Mouse (Mus musculus) stomach, embryonic 14.5 days (tissue): ENCODE measurements around the gene Dixdc1. TPM values are rescaled to one million over a fixed set of nuclear protein-coding genes. Genes with fewer than 3 reads are reported as not detected.

Experiments used
- ATAC-seq: fragments of 200-750 bp; cut with Nextera tagmentation; 2 replicates; pipeline ENCODE4 v1.8.0; 2017; ENCODE audit warnings: low read depth, moderate TSS enrichment; ENCODE audit not compliant: insufficient number of reproducible peaks, insufficient read depth, low FRiP score
- H3K27ac ChIP-seq: fragments of 300-500 bp; sonication (generic); 2 replicates; pipeline ENCODE4 v1.5.1; 2014; ENCODE audit warnings: mild to moderate bottlenecking, low read length, moderate library complexity, mixed read lengths
- H3K27me3 ChIP-seq: fragments of 300-500 bp; sonication (generic); 2 replicates; pipeline ENCODE4 v1.6.1; 2014; ENCODE audit warnings: low read length, control low read depth, mixed read lengths; ENCODE audit not compliant: control insufficient read depth, insufficient read depth
- H3K36me3 ChIP-seq: fragments of 300-500 bp; sonication (generic); 2 replicates; pipeline ENCODE4 v1.6.1; 2014; ENCODE audit warnings: mild to moderate bottlenecking, control low read depth, low read length, moderate library complexity, mixed read lengths; ENCODE audit not compliant: control insufficient read depth, insufficient read depth
- H3K4me1 ChIP-seq: fragments of 300-500 bp; sonication (generic); 2 replicates; pipeline ENCODE4 v1.6.1; 2014; ENCODE audit warnings: low read length, control low read depth, mixed read lengths; ENCODE audit not compliant: control insufficient read depth, insufficient read depth
- H3K4me2 ChIP-seq: fragments of 300-500 bp; sonication (generic); replicated peaks from 2 replicates; pipeline ENCODE4 v1.6.1; 2014; ENCODE audit warnings: low read depth, low read length, control low read depth
- H3K4me3 ChIP-seq: fragments of 300-500 bp; sonication (generic); 2 replicates; pipeline ENCODE4 v1.5.1; 2014; ENCODE audit warnings: low read depth, low read length, control low read depth
- H3K9ac ChIP-seq: fragments of 300-500 bp; sonication (generic); replicated peaks from 2 replicates; pipeline ENCODE4 v1.6.1; 2014; ENCODE audit warnings: low read depth, mild to moderate bottlenecking, control low read depth, low read length, moderate library complexity, mixed read lengths
- H3K9me3 ChIP-seq: fragments of 300-500 bp; sonication (generic); 2 replicates; pipeline ENCODE4 v1.6.1; 2016; ENCODE audit warnings: low read depth, low read length, control low read depth; ENCODE audit not compliant: control insufficient read depth
- WGBS: fragments of 180-500 bp; shearing (Covaris S2); extraction: QIAGEN DNeasy Blood & Tissue Kit; methylation state at CpG from one replicate; pipeline ENCODE4 v1.1.7; 2014; 5-methylcytosine and 5-hydroxymethylcytosine counted together
- polyA plus RNA-seq: library from polyadenylated mRNA; unstranded; fragments of >200 nt; fragmentation: Nextera tagmentation; extraction: Ambion mirVana; gene quantifications from 2 replicates; pipeline ENCODE4 v1.2.1, GENCODE M21; 2014

Gene Dixdc1
- polyA plus RNA-seq, 1 experiment from 2014 or later = 12.7 TPM

DNA sequence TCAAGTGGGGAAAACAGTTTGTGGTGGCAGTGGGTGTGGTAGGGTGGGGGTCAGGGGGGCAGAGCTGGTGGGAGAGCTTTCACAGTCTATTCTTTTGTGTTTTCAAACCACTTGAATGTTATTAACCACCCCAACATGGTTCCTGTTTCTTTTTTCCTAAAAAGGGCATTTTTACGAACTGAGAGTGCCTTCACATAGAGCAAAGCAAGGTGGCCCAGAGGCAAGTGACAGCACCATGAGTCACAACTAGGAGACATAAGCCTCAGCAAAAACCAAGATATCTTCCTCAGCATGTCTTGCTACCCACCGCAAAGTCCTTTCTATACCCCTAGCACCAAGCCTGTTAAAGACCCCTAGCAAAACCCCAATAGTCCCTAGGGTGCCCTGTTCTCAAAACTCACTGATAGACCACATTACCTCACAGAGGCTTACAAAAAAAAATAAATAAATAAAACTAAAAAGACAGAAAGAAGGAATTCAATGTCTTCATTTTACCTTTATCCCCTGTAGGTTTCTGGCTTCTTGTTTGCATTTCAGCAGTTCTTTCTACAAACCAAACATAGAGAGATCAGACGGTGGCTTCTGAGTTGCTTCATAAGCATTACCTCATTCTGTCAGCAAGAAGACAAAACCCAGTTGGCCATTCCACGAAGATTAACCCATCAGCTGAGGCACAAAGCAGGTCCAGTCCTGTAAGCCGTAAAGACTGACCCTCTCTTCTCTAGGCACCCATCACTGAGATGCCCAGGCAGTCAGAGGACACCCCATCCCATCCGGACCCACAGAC, 52.3 kb downstream of the Dixdc1 start:
- no peak overlapping the region for H3K4me2 ChIP-seq
- no peaks in the 10 kb centered on the region for H3K9me3 ChIP-seq
- H3K9ac ChIP-seq = no peak overlapping the region
- ATAC-seq = no peak
- no peaks in the 10 kb centered on the region for H3K4me1 ChIP-seq
- H3K27ac ChIP-seq = no peak overlapping the region
- H3K36me3 ChIP-seq = no peaks in the 10 kb centered on the region; the same call in none of the 2 replicates
- no peaks in the 10 kb centered on the region for H3K27me3 ChIP-seq
- WGBS = 66% methylated on average over 6 of the region's 6 CpGs
- no peak overlapping the region for H3K4me3 ChIP-seq

DNA sequence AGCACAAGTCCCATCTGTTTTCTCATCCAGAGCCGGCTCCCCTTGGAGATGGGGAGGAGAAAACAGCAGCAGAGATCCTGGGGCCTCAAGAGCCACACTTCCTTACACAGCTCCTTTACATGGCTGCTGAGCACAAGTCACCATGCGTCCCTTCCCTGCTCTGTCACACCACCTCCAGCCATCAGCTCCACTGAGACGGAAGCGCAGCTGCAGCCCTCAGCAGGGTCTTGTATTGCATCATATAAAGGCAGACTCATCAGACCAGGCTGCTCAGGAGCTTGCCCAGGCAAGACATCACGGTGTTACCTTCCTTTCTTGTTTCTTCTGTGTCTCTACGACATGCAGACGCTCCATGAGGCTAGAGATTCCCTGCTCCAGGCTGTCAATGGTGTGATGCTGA, 57.6 kb downstream of the Dixdc1 start:
- H3K27me3 ChIP-seq = no peaks in the 10 kb centered on the region
- no peak overlapping the region for H3K4me3 ChIP-seq
- H3K4me2 ChIP-seq = no peak overlapping the region
- no peak overlapping the region for H3K9ac ChIP-seq
- no peak overlapping the region for H3K27ac ChIP-seq
- no peaks in the 10 kb centered on the region for H3K4me1 ChIP-seq
- no peak for ATAC-seq
- peaks cover 4% of the 10 kb centered on the region for H3K36me3 ChIP-seq
- H3K9me3 ChIP-seq = no peaks in the 10 kb centered on the region
- WGBS = 71% methylated on average over 7 of the region's 7 CpGs

DNA sequence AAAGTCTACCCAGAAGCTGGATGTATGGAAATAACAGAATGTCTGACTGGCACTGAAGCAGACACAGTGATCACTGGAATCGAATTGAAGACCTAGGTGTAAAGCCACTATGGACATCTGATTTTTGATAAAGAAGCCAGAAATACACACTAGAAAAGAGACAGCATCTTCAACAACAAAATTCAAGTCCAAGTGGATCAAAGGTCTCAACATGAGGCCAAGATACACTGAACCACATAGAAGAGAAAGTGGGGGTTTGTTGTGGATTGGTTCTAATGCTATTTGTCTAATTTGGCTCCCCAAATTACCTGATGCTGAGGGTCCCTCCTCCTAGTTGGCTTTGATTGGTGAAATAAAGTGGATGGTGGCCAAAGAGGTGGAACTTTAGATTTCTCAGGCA, 59.9 kb downstream of the Dixdc1 start:
- H3K9ac ChIP-seq = no peak overlapping the region
- no peak for ATAC-seq
- H3K4me3 ChIP-seq = no peak overlapping the region
- no peaks in the 10 kb centered on the region for H3K4me1 ChIP-seq
- peaks cover 4% of the 10 kb centered on the region for H3K36me3 ChIP-seq
- no peak overlapping the region for H3K4me2 ChIP-seq
- H3K27ac ChIP-seq = no peak overlapping the region
- no peaks in the 10 kb centered on the region for H3K9me3 ChIP-seq
- H3K27me3 ChIP-seq = no peaks in the 10 kb centered on the region
- WGBS = 88% methylated on average over 1 of the region's 1 CpGs

DNA sequence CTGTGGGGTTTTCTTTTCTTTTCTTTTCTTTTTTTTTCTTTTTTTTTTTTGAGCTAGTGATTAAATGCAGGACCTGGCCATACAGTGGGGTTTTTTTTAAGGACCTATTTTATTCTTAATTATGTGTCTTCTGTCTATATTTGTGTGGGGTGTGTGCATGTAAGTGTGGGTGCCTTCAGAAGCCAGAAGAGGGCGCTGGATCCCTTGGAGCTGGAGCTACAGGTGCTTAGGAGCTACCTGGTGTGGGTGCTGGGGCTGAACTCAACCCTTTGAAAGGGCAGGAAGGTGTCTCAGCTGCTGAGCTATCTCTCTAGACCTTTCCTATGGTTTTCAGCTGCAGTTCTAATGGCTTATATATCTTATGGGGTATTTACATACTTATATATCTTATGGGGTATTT, 64.5 kb downstream of the Dixdc1 start:
- Histone ChIP-seq H3K9me3 (no peaks in the 10 kb centered on the region), H3K36me3 (no peaks in the 10 kb centered on the region), H3K27me3 (no peaks in the 10 kb centered on the region), H3K4me3 (no peak overlapping the region), H3K4me2 (no peak overlapping the region), H3K9ac (no peak overlapping the region), H3K27ac (no peak overlapping the region), H3K4me1 (no peaks in the 10 kb centered on the region)
- ATAC-seq = no peak
- 28% methylated on average over 1 of the region's 1 CpGs for WGBS

DNA sequence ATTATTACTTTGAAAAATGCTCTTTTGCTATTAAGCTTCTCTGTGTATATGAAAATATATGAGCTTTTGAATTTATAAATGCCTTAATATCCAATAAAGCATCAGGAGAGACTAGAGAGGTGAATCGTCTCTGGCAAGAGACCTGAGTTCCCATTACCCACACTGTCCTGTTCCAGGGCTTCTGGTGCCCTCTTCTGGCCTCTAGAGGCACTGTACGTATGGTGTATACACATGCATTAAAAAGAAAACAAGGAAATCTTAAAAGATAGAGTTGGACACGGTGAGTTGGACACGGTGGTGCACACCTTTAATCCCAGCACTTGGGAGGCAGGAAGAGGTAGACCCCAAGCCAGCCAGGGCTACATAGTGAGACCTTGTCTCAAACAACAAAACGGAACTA, 68.6 kb downstream of the Dixdc1 start:
- H3K4me3 ChIP-seq = no peak overlapping the region
- H3K27ac ChIP-seq = no peak overlapping the region
- no peaks in the 10 kb centered on the region; the same call in 1 of the 2 replicates for H3K36me3 ChIP-seq
- H3K4me1 ChIP-seq = no peaks in the 10 kb centered on the region
- no peak for ATAC-seq
- no peak overlapping the region for H3K9ac ChIP-seq
- no peaks in the 10 kb centered on the region for H3K9me3 ChIP-seq
- 33% methylated on average over 5 of the region's 5 CpGs for WGBS
- H3K27me3 ChIP-seq = no peaks in the 10 kb centered on the region
- no peak overlapping the region for H3K4me2 ChIP-seq

DNA sequence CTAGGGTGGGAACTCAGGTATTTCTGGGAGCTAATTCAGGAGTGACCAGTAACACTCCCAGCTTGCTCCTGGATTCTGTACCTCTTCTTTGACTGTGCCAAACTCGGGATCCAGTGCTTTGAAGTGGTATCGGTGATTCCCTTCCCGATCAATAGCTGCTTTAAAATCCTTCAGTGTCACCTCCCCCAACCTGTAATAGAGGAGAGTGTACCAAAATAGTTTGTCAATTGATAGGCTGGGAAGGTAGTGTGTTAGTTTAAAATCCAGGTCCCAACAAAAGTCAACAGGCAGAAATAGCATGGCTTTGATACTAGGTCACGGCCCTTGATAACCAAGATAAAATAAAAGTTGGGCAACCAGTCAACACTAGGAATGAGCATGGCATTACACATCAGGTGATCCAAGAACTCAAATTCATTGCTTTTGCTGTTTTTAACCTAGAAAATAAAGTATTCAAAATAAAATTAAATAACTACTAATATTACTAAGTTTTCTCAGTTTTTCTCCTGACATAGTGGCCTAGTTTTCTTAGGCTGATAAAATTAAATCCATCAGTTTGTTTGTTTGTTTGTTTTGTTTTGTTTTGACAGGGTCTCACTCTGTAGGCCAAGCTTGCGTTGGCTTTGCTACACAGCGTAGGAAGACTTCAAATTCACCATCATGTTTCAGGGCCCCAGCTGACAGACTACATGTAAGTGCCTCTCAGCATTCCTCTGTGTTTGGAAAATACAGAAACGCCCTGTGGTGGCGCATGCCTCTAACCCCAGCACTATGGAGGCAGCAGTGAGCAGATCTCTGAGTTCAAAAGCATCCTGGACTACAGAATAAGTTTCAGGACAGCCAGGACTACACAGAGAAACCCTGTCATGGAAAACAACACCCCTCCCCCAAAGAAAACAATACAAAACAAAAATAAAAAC, 71.5 kb downstream of the Dixdc1 start:
- H3K36me3 ChIP-seq = no peaks in the 10 kb centered on the region; the same call in 1 of the 2 replicates
- H3K4me2 ChIP-seq = no peak overlapping the region
- no peaks in the 10 kb centered on the region for H3K27me3 ChIP-seq
- H3K9ac ChIP-seq = no peak overlapping the region
- H3K4me1 ChIP-seq = no peaks in the 10 kb centered on the region
- no peak for ATAC-seq
- no peak overlapping the region for H3K4me3 ChIP-seq
- no peaks in the 10 kb centered on the region for H3K9me3 ChIP-seq
- 76% methylated on average over 8 of the region's 8 CpGs for WGBS
- no peak overlapping the region for H3K27ac ChIP-seq

DNA sequence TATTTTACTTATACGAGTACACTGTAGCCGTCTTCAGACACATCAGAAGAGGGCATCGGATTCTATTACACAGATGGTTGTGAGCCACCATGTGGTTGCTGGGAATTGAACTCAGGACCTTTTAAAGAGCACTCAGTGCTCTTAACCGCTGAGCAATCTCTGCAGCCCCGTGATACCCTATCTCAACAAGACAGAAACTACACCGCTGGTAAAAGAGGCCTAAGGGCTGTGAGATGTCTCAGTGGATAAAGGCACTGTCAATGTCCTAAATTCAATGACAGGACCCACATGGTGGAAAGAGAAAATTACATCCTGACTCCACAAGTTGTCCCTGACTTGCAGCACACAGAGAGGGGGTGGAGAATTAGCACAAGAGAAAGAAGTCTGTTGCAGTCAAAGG, 72.9 kb downstream of the Dixdc1 start:
- Histone ChIP-seq H3K9ac (no peak overlapping the region), H3K27ac (no peak overlapping the region), H3K4me2 (no peak overlapping the region), H3K27me3 (no peaks in the 10 kb centered on the region), H3K9me3 (no peaks in the 10 kb centered on the region), H3K4me3 (no peak overlapping the region), H3K36me3 (no peaks in the 10 kb centered on the region; the same call in 1 of the 2 replicates), H3K4me1 (no peaks in the 10 kb centered on the region)
- ATAC-seq = no peak
- WGBS = 80% methylated on average over 6 of the region's 6 CpGs

DNA sequence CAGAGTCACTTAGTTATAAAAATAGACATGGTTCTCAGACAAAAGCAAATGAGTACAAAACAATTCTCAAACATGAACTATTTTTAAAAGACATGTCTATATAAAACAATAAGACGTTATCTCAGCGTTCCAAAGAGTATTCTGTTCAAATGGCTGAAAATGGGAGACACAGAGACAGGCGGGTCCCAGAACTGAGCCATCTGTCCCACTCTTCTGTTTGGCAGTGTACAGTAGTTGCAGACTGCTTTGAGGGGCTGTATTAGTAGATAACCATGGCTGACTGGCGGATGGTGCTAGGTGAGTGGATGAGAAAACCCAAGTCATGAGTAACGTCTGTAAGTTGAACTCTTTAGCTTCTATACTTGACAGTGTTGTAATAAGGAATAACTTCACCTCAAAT, 74.5 kb downstream of the Dixdc1 start:
- H3K4me2 ChIP-seq = no peak overlapping the region

More for the DNA sequence above, 74.5 kb downstream of the Dixdc1 start:
- no peaks in the 10 kb centered on the region for H3K27me3 ChIP-seq
- WGBS = 91% methylated on average over 5 of the region's 5 CpGs
- no peaks in the 10 kb centered on the region for H3K9me3 ChIP-seq
- no peaks in the 10 kb centered on the region; the same call in 1 of the 2 replicates for H3K36me3 ChIP-seq
- no peak for ATAC-seq
- 0 out of 2 replicates have a peak, but pooled peaks cover 3% of the 10 kb centered on the region for H3K4me1 ChIP-seq
- H3K4me3 ChIP-seq = no peak overlapping the region
- no peak overlapping the region for H3K27ac ChIP-seq
- H3K9ac ChIP-seq = no peak overlapping the region
